Mouse (Mus musculus) cortical plate, adult 2 months (tissue): ENCODE results near the gene Coa3.

ENCODE experiments used
- CTCF ChIP-seq: fragments of 200-500 bp; IDR thresholded peaks from 2 replicates; pipeline ENCODE4 v1.5.1; 2011; ENCODE audit warnings: mild to moderate bottlenecking, control low read depth, low read length; ENCODE audit not compliant: insufficient read depth; ENCODE audit errors: extremely low read depth
- POLR2A ChIP-seq: fragments of 200-500 bp; IDR thresholded peaks from 2 replicates; pipeline ENCODE4 v1.6.1; 2011; ENCODE audit warnings: mild to moderate bottlenecking, low read length, control low read depth; ENCODE audit not compliant: insufficient read depth; ENCODE audit errors: extremely low read depth

DNA sequence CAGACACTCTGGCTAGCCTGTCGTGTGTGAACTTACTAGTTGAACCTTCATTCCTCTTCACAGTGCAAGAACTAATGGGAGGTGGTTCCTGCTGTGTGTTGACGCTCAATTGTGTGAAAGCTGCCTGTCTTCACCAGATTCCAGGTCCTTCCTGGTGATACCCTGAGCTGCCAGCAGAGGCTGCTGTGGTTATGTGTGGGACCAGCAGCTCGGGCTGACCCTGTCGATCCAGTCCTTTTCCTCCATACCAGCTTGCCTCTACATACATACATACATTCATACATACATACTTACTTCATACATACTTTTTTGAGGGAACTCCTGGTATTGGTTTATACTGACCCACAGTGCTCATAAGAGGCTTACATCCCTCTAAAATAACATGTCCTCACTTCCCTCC is 44.7 kb upstream of the Coa3 start:
- TF ChIP-seq CTCF: peak; percentile 98
- no peak for TF ChIP-seq POLR2A
